Mouse (Mus musculus): Measurements from ENCODE around the gene Mfap2. TPM values are rescaled to one million over a fixed set of nuclear protein-coding genes. Genes with fewer than 3 reads are reported as not detected.
A peak's percentile ranks its signal among the peaks of the same experiment; 100 is the strongest.

Gene Mfap2
- polyA plus RNA-seq, 1 experiment from 2014 or later: 409 TPM

GRCm38 (mm10) chr4:141021614-141021929 is 11.4 kb downstream of the Mfap2 start:
- no peaks in the 10 kb centered on the region; the same call in 1 of the 2 replicates for H3K36me3 ChIP-seq (replicated peaks; ENCODE audit: control insufficient read depth, insufficient read depth, low read depth, low read length)
- ATAC-seq (replicated peaks; ENCODE audit: insufficient number of reproducible peaks, low FRiP score, low TSS enrichment, low read depth): no peak
- DNase-seq (ENCODE audit: low spot score): no peak

GRCm38 (mm10) chr4:141024052-141024451 is 13.8 kb downstream of the Mfap2 start:
- no peak for ATAC-seq (replicated peaks; ENCODE audit: insufficient number of reproducible peaks, low FRiP score, low TSS enrichment, low read depth)
- Histone ChIP-seq H3K36me3 (replicated peaks; ENCODE audit: control insufficient read depth, insufficient read depth, low read depth, low read length) (peaks cover 3% of the 10 kb centered on the region; the same call in 1 of the 2 replicates), H3K9me3 (replicated peaks; ENCODE audit: control insufficient read depth, low read length) (no peaks in the 10 kb centered on the region), H3K4me3 (ENCODE audit: low read depth, low read length) (no peak overlapping the region), H3K4me2 (ENCODE audit: low read depth, low read length) (no peak overlapping the region), H3K4me1 (ENCODE audit: control insufficient read depth, insufficient read depth, low read length) (peaks cover 14% of the 10 kb centered on the region), H3K27ac (replicated peaks; ENCODE audit: low read depth, low read length) (no peak overlapping the region), H3K27me3 (ENCODE audit: control insufficient read depth, insufficient read depth, low read length) (no peaks in the 10 kb centered on the region), H3K9ac (replicated peaks; ENCODE audit: low read length) (no peak overlapping the region)
- 78% methylated on average over 9 of the region's 9 CpGs for WGBS
- no peak for DNase-seq (ENCODE audit: low spot score)

More at GRCm38 (mm10) chr4:141021614-141021929, 11.4 kb downstream of the Mfap2 start:
- Histone ChIP-seq H3K4me1 (ENCODE audit: control insufficient read depth, insufficient read depth, low read length) (peaks cover 14% of the 10 kb centered on the region), H3K27me3 (ENCODE audit: control insufficient read depth, insufficient read depth, low read length) (no peaks in the 10 kb centered on the region), H3K4me2 (ENCODE audit: low read depth, low read length) (no peak overlapping the region), H3K9me3 (replicated peaks; ENCODE audit: control insufficient read depth, low read length) (no peaks in the 10 kb centered on the region), H3K27ac (replicated peaks; ENCODE audit: low read depth, low read length) (peak overlapping the region; percentile 61), H3K9ac (replicated peaks; ENCODE audit: low read length) (peak overlapping the region; percentile 56), H3K4me3 (ENCODE audit: low read depth, low read length) (no peak overlapping the region)
- WGBS: 64% methylated on average over 11 of the region's 11 CpGs

DNA sequence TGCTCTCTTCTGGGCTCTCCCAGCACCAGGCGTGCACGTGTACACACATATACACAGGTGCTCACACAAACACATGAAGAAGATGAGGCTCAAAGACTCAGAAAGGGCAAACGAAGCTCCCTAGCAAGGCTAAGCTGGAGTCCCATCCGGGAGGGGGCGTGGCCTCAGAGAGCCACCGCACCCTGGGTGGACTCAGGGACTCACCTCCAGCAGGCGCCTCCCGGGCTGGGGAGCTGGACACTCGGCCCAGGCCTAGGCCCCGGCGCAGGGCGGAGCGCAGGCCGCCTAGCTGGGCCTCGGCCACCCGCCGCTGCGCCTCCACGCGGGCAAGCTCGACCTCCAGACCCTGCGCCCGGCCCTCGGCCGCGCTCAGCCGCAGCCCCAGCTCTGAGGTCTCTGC is 14.8 kb downstream of the Mfap2 start:
- DNase-seq (ENCODE audit: low spot score) (no peak), ATAC-seq (replicated peaks; ENCODE audit: insufficient number of reproducible peaks, low FRiP score, low TSS enrichment, low read depth) (no peak)
- Histone ChIP-seq H3K9ac (replicated peaks; ENCODE audit: low read length) (no peak overlapping the region), H3K27me3 (ENCODE audit: control insufficient read depth, insufficient read depth, low read length) (no peaks in the 10 kb centered on the region), H3K27ac (replicated peaks; ENCODE audit: low read depth, low read length) (no peak overlapping the region), H3K4me2 (ENCODE audit: low read depth, low read length) (no peak overlapping the region), H3K4me3 (ENCODE audit: low read depth, low read length) (no peak overlapping the region), H3K9me3 (replicated peaks; ENCODE audit: control insufficient read depth, low read length) (no peaks in the 10 kb centered on the region), H3K36me3 (replicated peaks; ENCODE audit: control insufficient read depth, insufficient read depth, low read depth, low read length) (peaks cover 3% of the 10 kb centered on the region; the same call in 1 of the 2 replicates), H3K4me1 (ENCODE audit: control insufficient read depth, insufficient read depth, low read length) (peaks cover 14% of the 10 kb centered on the region)
- 73% methylated on average over 26 of the region's 27 CpGs for WGBS

GRCm38 (mm10) chr4:141030541-141031206 is 20.5 kb downstream of the Mfap2 start:
- H3K4me3 ChIP-seq (ENCODE audit: low read depth, low read length): no peak overlapping the region
- no peak overlapping the region for H3K4me2 ChIP-seq (ENCODE audit: low read depth, low read length)
- peaks cover 8% of the 10 kb centered on the region for H3K36me3 ChIP-seq (replicated peaks; ENCODE audit: control insufficient read depth, insufficient read depth, low read depth, low read length)
- no peak for ATAC-seq (replicated peaks; ENCODE audit: insufficient number of reproducible peaks, low FRiP score, low TSS enrichment, low read depth)
- no peak overlapping the region for H3K9ac ChIP-seq (replicated peaks; ENCODE audit: low read length)
- no peaks in the 10 kb centered on the region for H3K9me3 ChIP-seq (replicated peaks; ENCODE audit: control insufficient read depth, low read length)
- DNase-seq (ENCODE audit: low spot score): no peak
- no peaks in the 10 kb centered on the region for H3K27me3 ChIP-seq (ENCODE audit: control insufficient read depth, insufficient read depth, low read length)
- H3K4me1 ChIP-seq (ENCODE audit: control insufficient read depth, insufficient read depth, low read length): no peaks in the 10 kb centered on the region
- no peak overlapping the region for H3K27ac ChIP-seq (replicated peaks; ENCODE audit: low read depth, low read length)
- WGBS: 85% methylated on average over 17 of the region's 18 CpGs

GRCm38 (mm10) chr4:141031733-141032132 is 21.5 kb downstream of the Mfap2 start:
- H3K4me1 ChIP-seq (ENCODE audit: control insufficient read depth, insufficient read depth, low read length): no peaks in the 10 kb centered on the region
- no peak overlapping the region for H3K9ac ChIP-seq (replicated peaks; ENCODE audit: low read length)
- peak; percentile 76 for DNase-seq (ENCODE audit: low spot score)
- no peaks in the 10 kb centered on the region for H3K27me3 ChIP-seq (ENCODE audit: control insufficient read depth, insufficient read depth, low read length)
- no peak overlapping the region for H3K4me2 ChIP-seq (ENCODE audit: low read depth, low read length)
- ATAC-seq (replicated peaks; ENCODE audit: insufficient number of reproducible peaks, low FRiP score, low TSS enrichment, low read depth): peak; percentile 49; the same call in 1 of the 2 replicates
- no peak overlapping the region for H3K27ac ChIP-seq (replicated peaks; ENCODE audit: low read depth, low read length)
- 19% methylated on average over 6 of the region's 6 CpGs for WGBS
- H3K4me3 ChIP-seq (ENCODE audit: low read depth, low read length): no peak overlapping the region
- no peaks in the 10 kb centered on the region for H3K9me3 ChIP-seq (replicated peaks; ENCODE audit: control insufficient read depth, low read length)
- peaks cover 8% of the 10 kb centered on the region for H3K36me3 ChIP-seq (replicated peaks; ENCODE audit: control insufficient read depth, insufficient read depth, low read depth, low read length)

DNA sequence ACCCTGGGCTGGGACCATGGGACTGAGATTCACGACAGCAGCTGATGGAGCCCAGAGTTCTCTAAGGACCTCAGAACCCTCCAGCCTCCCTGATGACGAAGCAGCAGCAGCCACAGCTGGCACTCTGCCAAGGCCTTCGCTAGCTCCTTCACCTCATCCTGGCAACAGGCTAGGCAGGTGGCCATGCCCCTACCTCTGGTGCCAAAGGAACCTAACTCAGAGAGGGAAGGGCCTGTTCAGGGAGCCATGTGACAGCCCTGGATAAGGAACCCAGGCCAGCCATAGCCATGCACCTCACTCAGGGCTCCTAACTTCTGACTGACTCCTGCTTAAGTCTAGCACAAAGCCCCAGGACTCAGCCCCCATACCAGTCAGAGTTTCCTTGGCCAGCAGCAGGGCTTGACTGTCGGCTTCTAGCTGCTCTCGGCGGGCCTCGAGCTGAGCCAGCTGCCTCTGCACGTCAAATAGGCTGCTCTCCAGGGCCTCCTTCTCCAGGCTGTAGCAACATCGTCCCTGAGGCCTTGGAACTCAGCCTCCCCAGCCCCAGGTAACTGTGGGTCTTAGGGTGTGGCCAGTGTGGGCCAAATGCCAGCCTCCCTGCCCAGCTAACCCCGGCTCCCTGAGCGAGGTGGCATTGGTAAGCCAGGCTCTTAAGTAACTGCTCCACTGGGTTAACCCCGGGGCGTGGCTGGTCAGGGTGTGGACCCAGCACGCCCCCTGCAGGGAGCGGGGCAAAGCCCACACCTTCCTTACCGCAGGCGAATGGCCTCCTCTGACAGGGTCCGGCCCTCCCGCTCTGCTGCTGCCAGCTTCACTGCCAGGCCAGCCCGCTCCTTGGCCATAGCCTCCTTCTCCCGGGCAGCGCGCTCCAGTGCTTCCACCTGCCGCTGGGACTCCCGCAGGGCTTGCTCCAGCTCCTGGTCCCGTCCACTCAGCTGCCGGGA is 23.7 kb downstream of the Mfap2 start:
- Histone ChIP-seq H3K27me3 (ENCODE audit: control insufficient read depth, insufficient read depth, low read length) (no peaks in the 10 kb centered on the region), H3K4me1 (ENCODE audit: control insufficient read depth, insufficient read depth, low read length) (no peaks in the 10 kb centered on the region), H3K9ac (replicated peaks; ENCODE audit: low read length) (no peak overlapping the region), H3K4me3 (ENCODE audit: low read depth, low read length) (no peak overlapping the region), H3K36me3 (replicated peaks; ENCODE audit: control insufficient read depth, insufficient read depth, low read depth, low read length) (peaks cover 5% of the 10 kb centered on the region), H3K9me3 (replicated peaks; ENCODE audit: control insufficient read depth, low read length) (no peaks in the 10 kb centered on the region), H3K4me2 (ENCODE audit: low read depth, low read length) (no peak overlapping the region), H3K27ac (replicated peaks; ENCODE audit: low read depth, low read length) (no peak overlapping the region)
- DNase-seq (ENCODE audit: low spot score) (no peak), ATAC-seq (replicated peaks; ENCODE audit: insufficient number of reproducible peaks, low FRiP score, low TSS enrichment, low read depth) (no peak)
- 88% methylated on average over 27 of the region's 27 CpGs for WGBS

DNA sequence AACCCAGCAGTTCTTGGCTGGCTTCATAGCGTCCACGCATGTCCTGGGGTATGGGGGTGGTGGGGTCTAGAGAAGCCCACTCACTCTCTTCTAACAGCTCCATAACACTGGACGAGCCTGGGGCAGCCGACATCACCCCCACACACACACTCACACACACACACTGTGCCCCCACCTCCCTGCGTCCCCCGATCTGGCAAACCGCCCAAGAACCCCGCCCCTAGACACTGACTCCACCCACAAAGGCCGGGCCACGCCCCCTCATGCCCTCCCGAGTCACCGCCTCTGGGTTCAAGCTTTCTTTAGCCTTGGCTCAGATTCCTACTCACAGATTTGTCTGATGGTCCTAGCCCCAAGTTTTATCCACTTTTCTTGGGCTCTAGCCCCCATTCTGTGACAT is 30.9 kb downstream of the Mfap2 start:
- Histone ChIP-seq H3K4me3 (ENCODE audit: low read depth, low read length) (no peak overlapping the region), H3K9ac (replicated peaks; ENCODE audit: low read length) (no peak overlapping the region; the same call in 1 of the 2 replicates), H3K4me2 (ENCODE audit: low read depth, low read length) (no peak overlapping the region), H3K9me3 (replicated peaks; ENCODE audit: control insufficient read depth, low read length) (no peaks in the 10 kb centered on the region), H3K27me3 (ENCODE audit: control insufficient read depth, insufficient read depth, low read length) (no peaks in the 10 kb centered on the region), H3K27ac (replicated peaks; ENCODE audit: low read depth, low read length) (no peak overlapping the region), H3K4me1 (ENCODE audit: control insufficient read depth, insufficient read depth, low read length) (no peaks in the 10 kb centered on the region), H3K36me3 (replicated peaks; ENCODE audit: control insufficient read depth, insufficient read depth, low read depth, low read length) (no peaks in the 10 kb centered on the region; the same call in none of the 2 replicates)
- no peak for DNase-seq (ENCODE audit: low spot score)
- no peak for ATAC-seq (replicated peaks; ENCODE audit: insufficient number of reproducible peaks, low FRiP score, low TSS enrichment, low read depth)
- WGBS: 57% methylated on average over 12 of the region's 12 CpGs

GRCm38 (mm10) chr4:141044816-141045215 is 34.6 kb downstream of the Mfap2 start:
- ATAC-seq (replicated peaks; ENCODE audit: insufficient number of reproducible peaks, low FRiP score, low TSS enrichment, low read depth) (no peak), DNase-seq (ENCODE audit: low spot score) (peak; percentile 80)
- Histone ChIP-seq H3K9ac (replicated peaks; ENCODE audit: low read length) (no peak overlapping the region), H3K27ac (replicated peaks; ENCODE audit: low read depth, low read length) (no peak overlapping the region), H3K4me1 (ENCODE audit: control insufficient read depth, insufficient read depth, low read length) (no peaks in the 10 kb centered on the region), H3K4me2 (ENCODE audit: low read depth, low read length) (no peak overlapping the region), H3K4me3 (ENCODE audit: low read depth, low read length) (no peak overlapping the region), H3K27me3 (ENCODE audit: control insufficient read depth, insufficient read depth, low read length) (no peaks in the 10 kb centered on the region), H3K36me3 (replicated peaks; ENCODE audit: control insufficient read depth, insufficient read depth, low read depth, low read length) (no peaks in the 10 kb centered on the region; the same call in none of the 2 replicates), H3K9me3 (replicated peaks; ENCODE audit: control insufficient read depth, low read length) (no peaks in the 10 kb centered on the region)
- WGBS: 22% methylated on average over 8 of the region's 8 CpGs

All from embryonic facial prominence, embryonic 11.5 days (tissue).